Mouse (Mus musculus) liver, adult 2 months (tissue): Measurements from ENCODE around the gene Cyfip1. TPM values are rescaled to one million over a fixed set of nuclear protein-coding genes. Genes with fewer than 3 reads are reported as not detected.

Experiments used
- DNase-seq: peaks from one replicate; pipeline ENCODE4 v3.0.0-alpha.2; 2011; ENCODE audit warnings: low read depth, low spot score; ENCODE audit errors: extremely low read depth
- H3K27ac ChIP-seq: fragments of 200-500 bp; replicated peaks from 2 replicates; pipeline ENCODE4 v1.5.1; 2012; ENCODE audit warnings: low read depth, mild to moderate bottlenecking, control low read depth, inconsistent platforms, low read length; ENCODE audit not compliant: insufficient read depth
- H3K27me3 ChIP-seq: fragments of 200-500 bp; 2 replicates; pipeline ENCODE4 v1.6.1; 2012; ENCODE audit warnings: mild to moderate bottlenecking, moderate library complexity, low read length, inconsistent platforms; ENCODE audit not compliant: control insufficient read depth, insufficient read depth
- H3K36me3 ChIP-seq: fragments of 200-500 bp; 2 replicates; pipeline ENCODE4 v1.6.1; 2012; ENCODE audit warnings: low read length, inconsistent platforms; ENCODE audit not compliant: control insufficient read depth, insufficient read depth
- H3K4me1 ChIP-seq: fragments of 200-500 bp; 2 replicates; pipeline ENCODE4 v1.6.1; 2011; ENCODE audit warnings: low read length; ENCODE audit not compliant: control insufficient read depth, insufficient read depth
- H3K4me3 ChIP-seq: fragments of 200-500 bp; 2 replicates; pipeline ENCODE4 v1.5.1; 2011; ENCODE audit warnings: low read depth, mild to moderate bottlenecking, control low read depth, low read length, moderate library complexity; ENCODE audit not compliant: insufficient read depth
- H3K79me2 ChIP-seq: fragments of 200-500 bp; 2 replicates; pipeline ENCODE4 v1.6.1; 2012; ENCODE audit warnings: inconsistent platforms, mild to moderate bottlenecking, low read length, moderate library complexity; ENCODE audit not compliant: control insufficient read depth, insufficient read depth
- H3K9ac ChIP-seq: fragments of 200-500 bp; 2 replicates; pipeline ENCODE4 v1.6.1; 2012; ENCODE audit warnings: low read depth, mild to moderate bottlenecking, control low read depth, inconsistent platforms, low read length
- CTCF ChIP-seq: fragments of 200-500 bp; IDR thresholded peaks from 2 replicates; pipeline ENCODE4 v1.5.1; 2011; ENCODE audit warnings: low read depth, low read length, control low read depth
- POLR2A ChIP-seq: fragments of 200-500 bp; IDR thresholded peaks from 2 replicates; pipeline ENCODE4 v1.6.1; 2011; ENCODE audit warnings: low read length, control low read depth; ENCODE audit not compliant: insufficient read depth; ENCODE audit errors: extremely low read depth
- WGBS: fragments of 180-500 bp; shearing (Covaris S2); methylation state at CpG from one replicate; pipeline ENCODE4 v1.1.7; 2018; 5-methylcytosine and 5-hydroxymethylcytosine counted together
- polyA plus RNA-seq: library from polyadenylated mRNA; depleted of rRNA; stranded (reverse); fragments of >200 nt; gene quantifications from 2 replicates; pipeline ENCODE4 v1.2.3, GENCODE M21; 2012
- total RNA-seq: library from RNA; depleted of rRNA; stranded (reverse); fragments of >200 nt; gene quantifications from 2 replicates; pipeline ENCODE4 v1.2.3, GENCODE M21; 2014

Gene Cyfip1
- total and polyA plus RNA-seq, 2 experiments: 17.3 to 45.0 TPM

DNA sequence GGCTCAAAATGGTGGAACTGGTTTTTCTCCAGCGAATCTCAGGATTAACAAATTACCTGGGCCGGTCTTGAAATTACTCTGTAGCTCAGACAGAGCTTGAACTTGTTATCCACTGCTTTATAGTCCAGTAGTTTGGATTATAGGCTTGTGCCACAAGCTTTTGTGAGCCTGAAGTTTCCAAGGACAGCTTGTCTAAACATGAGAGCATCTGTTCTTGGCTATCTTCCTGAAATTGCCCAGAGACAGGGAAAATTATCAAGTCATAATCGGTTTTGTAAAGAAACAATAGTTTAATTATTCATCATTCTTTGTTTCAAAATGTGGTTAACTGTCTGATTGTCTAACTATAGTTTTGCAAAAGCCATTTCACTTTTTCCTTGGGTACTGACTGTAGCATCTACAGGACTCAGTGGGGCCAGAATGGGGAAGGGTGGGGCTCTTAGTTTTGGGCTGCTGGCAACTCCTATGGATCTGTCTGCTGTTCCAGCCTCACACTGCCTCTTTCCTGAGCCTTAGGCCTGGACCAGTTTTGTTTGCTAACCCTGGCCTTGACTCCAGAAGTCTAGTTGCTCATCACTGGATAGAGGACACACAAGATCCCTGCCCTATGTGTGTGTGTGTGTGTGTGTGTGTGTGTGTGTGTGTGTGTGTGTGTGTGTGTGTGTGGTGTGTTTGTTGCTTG, 17.4 kb downstream of the Cyfip1 start:
- H3K4me1 ChIP-seq: peaks cover 15% of the 10 kb centered on the region
- H3K9ac ChIP-seq: no peak overlapping the region
- H3K79me2 ChIP-seq: peaks cover 45% of the 10 kb centered on the region
- WGBS: 68% methylated on average over 3 of the region's 3 CpGs
- H3K4me3 ChIP-seq: no peak overlapping the region
- no peak overlapping the region for H3K27ac ChIP-seq
- peaks cover 3% of the 10 kb centered on the region; the same call in 1 of the 2 replicates for H3K36me3 ChIP-seq
- peak; percentile 53 for DNase-seq
- H3K27me3 ChIP-seq: no peaks in the 10 kb centered on the region
- TF ChIP-seq POLR2A (no peak), CTCF (no peak)

DNA sequence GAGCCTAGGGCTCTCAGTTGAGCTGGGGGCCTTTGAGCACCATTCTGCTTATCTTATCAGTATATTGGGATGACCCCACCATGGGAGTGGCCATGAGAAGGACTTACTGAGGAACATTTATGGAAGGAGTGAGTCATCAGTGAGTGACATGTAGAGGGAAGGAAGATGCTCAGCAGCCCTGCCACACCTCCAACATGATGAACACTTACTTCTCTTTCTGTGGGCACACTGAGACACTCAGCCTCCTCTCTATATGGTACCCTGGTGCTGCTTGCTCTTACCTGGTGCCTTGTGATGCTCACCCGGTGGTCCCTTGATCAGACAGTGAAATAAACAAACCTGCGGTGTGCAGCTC, 17.9 kb downstream of the Cyfip1 start:
- 81% methylated on average over 2 of the region's 2 CpGs for WGBS
- H3K9ac ChIP-seq: no peak overlapping the region
- TF ChIP-seq CTCF: no peak
- TF ChIP-seq POLR2A: no peak
- H3K4me3 ChIP-seq: no peak overlapping the region
- peaks cover 3% of the 10 kb centered on the region; the same call in 1 of the 2 replicates for H3K36me3 ChIP-seq
- peaks cover 13% of the 10 kb centered on the region for H3K4me1 ChIP-seq
- H3K27ac ChIP-seq: no peak overlapping the region
- no peak for DNase-seq
- no peaks in the 10 kb centered on the region for H3K27me3 ChIP-seq
- H3K79me2 ChIP-seq: peaks cover 46% of the 10 kb centered on the region

DNA sequence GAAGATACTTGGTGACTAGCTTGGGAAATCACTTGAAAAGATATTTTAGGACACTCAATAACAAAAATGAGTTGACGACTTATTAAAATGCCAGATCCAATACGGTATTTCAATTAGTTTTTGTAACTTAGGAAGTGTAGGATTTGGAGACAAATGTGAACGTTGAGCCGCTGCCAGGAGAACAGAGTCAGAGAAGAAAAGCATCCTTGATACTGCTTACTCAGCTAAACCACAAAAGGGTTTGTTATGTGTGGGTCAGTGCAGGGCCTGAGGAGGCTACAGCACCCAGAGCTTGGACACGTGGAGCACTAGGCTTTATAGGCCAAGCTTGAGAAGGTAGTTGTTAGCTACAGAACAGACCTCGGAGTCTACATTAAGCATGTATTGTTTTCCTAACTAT, 18.4 kb downstream of the Cyfip1 start:
- no peak for TF ChIP-seq CTCF
- no peak for TF ChIP-seq POLR2A
- 89% methylated on average over 6 of the region's 6 CpGs for WGBS
- no peak overlapping the region for H3K9ac ChIP-seq
- H3K27ac ChIP-seq: no peak overlapping the region
- no peak for DNase-seq
- no peak overlapping the region for H3K4me3 ChIP-seq
- H3K4me1 ChIP-seq: peaks cover 12% of the 10 kb centered on the region
- H3K79me2 ChIP-seq: peaks cover 41% of the 10 kb centered on the region
- no peaks in the 10 kb centered on the region for H3K27me3 ChIP-seq
- H3K36me3 ChIP-seq: peaks cover 3% of the 10 kb centered on the region; the same call in 1 of the 2 replicates

DNA sequence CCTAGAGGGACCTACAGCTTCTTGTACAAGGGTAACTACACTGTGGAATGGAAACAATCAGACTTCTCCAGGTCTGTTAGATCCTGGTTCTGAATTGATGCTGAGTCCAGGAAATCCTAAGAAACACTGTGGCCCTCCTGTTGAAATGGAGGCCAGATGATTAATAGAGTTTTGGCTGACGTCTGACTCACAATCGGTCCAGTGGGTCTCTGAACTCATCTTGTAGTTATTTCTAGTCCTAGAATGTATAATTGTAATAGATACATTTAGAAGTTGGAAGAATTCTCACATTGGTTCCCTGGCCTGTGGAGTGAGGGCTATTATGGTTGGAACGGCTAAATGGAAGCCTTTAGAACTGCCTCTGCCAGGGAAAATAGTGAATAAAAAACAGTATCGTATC, 19.6 kb downstream of the Cyfip1 start:
- no peak overlapping the region for H3K27ac ChIP-seq
- peaks cover 37% of the 10 kb centered on the region for H3K79me2 ChIP-seq
- H3K4me1 ChIP-seq: peaks cover 12% of the 10 kb centered on the region
- TF ChIP-seq CTCF: no peak
- no peaks in the 10 kb centered on the region for H3K27me3 ChIP-seq
- WGBS: 90% methylated on average over 4 of the region's 4 CpGs
- no peak overlapping the region for H3K9ac ChIP-seq
- peaks cover 3% of the 10 kb centered on the region; the same call in 1 of the 2 replicates for H3K36me3 ChIP-seq
- DNase-seq: no peak
- H3K4me3 ChIP-seq: no peak overlapping the region

DNA sequence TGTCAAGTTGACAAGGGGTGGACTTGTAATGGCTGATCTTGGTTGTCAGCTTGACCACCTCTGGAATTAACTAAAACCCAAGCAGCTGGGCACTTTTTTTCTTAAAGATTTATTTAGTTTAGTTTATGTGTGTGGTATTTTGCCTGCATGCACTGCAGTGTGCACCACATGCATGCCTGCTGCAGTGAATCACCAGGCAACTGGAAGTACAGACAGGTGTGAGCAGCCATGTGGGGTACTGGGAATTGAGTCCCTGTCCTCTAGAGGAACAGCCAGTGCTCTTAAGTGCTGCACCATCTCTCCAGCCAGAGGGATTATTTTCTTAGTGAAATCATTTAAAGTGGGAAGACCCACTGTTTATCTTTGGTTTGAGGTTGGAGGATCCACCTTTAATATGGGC, 23.5 kb downstream of the Cyfip1 start:
- H3K4me1 ChIP-seq: no peaks in the 10 kb centered on the region
- peaks cover 34% of the 10 kb centered on the region; the same call in 1 of the 2 replicates for H3K79me2 ChIP-seq
- peaks cover 3% of the 10 kb centered on the region; the same call in 1 of the 2 replicates for H3K36me3 ChIP-seq
- no peaks in the 10 kb centered on the region for H3K27me3 ChIP-seq
- no peak overlapping the region for H3K27ac ChIP-seq
- DNase-seq: no peak
- H3K9ac ChIP-seq: no peak overlapping the region
- TF ChIP-seq CTCF (no peak), POLR2A (no peak)
- H3K4me3 ChIP-seq: no peak overlapping the region

DNA sequence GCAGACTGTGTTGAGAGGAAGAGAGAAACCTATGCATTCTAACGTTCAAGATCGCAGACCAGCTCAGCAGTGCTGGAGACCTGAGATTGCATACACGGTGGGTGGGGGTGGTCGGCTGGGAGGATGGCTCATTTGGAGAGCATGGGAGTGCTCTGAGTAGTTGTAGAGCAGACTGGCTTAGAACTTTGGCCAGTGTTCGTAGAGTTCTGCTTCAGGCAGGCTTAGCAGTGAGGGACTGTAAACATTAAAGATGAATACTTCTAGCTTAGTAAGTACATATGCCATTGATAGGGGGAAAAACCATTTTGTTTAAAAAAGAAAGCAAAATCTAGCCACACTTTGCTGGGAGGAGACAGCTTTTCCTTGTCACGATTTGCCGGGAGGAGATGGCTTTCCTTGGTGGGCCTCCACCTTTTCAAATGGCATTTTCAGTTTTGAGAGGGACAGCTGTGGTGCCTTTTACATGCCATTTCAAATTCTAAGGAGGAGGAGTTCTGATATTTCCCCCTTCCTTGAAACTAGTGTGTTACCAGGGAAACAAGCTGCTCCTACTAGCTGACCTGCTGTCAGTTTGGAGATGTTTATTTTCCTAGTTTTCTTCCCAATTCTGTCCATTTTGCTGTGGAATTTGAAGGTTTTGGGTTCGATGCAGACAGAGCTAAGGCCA, 24.3 kb downstream of the Cyfip1 start:
- no peak overlapping the region for H3K4me3 ChIP-seq
- WGBS: 64% methylated on average over 8 of the region's 8 CpGs
- no peak overlapping the region for H3K27ac ChIP-seq
- H3K27me3 ChIP-seq: no peaks in the 10 kb centered on the region
- no peaks in the 10 kb centered on the region for H3K4me1 ChIP-seq
- peaks cover 33% of the 10 kb centered on the region; the same call in 1 of the 2 replicates for H3K79me2 ChIP-seq
- H3K36me3 ChIP-seq: peaks cover 3% of the 10 kb centered on the region; the same call in 1 of the 2 replicates
- no peak overlapping the region for H3K9ac ChIP-seq
- no peak for DNase-seq
- TF ChIP-seq POLR2A: no peak
- no peak for TF ChIP-seq CTCF
